Mouse (Mus musculus) MEL (cell line): ENCODE data around the gene Polr2m. TPM values are rescaled to one million over a fixed set of nuclear protein-coding genes. Genes with fewer than 3 reads are reported as not detected.
"Not testable (repeated sequence)": the region's sequence is repeated elsewhere in the genome, so short reads cannot be mapped to it uniquely, and the experiment has no call there.

Experiments
- DNase-seq: peaks from one replicate; pipeline ENCODE4 v3.0.0; 2011; ENCODE audit warnings: low read depth, low spot score
- H3K27ac ChIP-seq: 2 replicates; pipeline ENCODE4 v1.5.1; 2012; ENCODE audit warnings: low read depth, mild to moderate bottlenecking, control low read depth, low read length, moderate library complexity; ENCODE audit not compliant: control insufficient read depth
- H3K27me3 ChIP-seq, 2 experiments: fragments of 150-350 bp in 1 of 2; sonication (generic) in 1 of 2; 2 replicates each; pipeline ENCODE4 v1.6.1; 2012; ENCODE audit warnings: low read length in 2 of 2, mild to moderate bottlenecking in 2 of 2, improper control_type of control experiment in 1 of 2, moderate library complexity in 1 of 2; ENCODE audit not compliant: insufficient read depth in 2 of 2, control insufficient read depth in 1 of 2
- H3K36me3 ChIP-seq, 2 experiments: 2 replicates each; pipeline ENCODE4 v1.6.1; 2012 to 2014; ENCODE audit warnings: low read length in 2 of 2, improper control_type of control experiment in 1 of 2, inconsistent platforms in 1 of 2, mild to moderate bottlenecking in 1 of 2; ENCODE audit not compliant: insufficient read depth in 2 of 2, control insufficient read depth in 1 of 2
- H3K4me1 ChIP-seq, 2 experiments: fragments of 150-350 bp in 1 of 2; sonication (generic) in 1 of 2; 2 replicates each; pipeline ENCODE4 v1.6.1; 2012; ENCODE audit warnings: low read length in 2 of 2, improper control_type of control experiment in 1 of 2, mild to moderate bottlenecking in 1 of 2; ENCODE audit not compliant: insufficient read depth in 2 of 2, control insufficient read depth in 1 of 2
- H3K4me3 ChIP-seq, 2 experiments: fragments of 150-350 bp in 1 of 2; sonication (generic) in 1 of 2; 2 replicates each; pipeline ENCODE4 v1.5.1; 2012; ENCODE audit warnings: low read depth in 2 of 2, low read length in 2 of 2, mild to moderate bottlenecking in 2 of 2, moderate library complexity in 2 of 2, control low read depth in 1 of 2, improper control_type of control experiment in 1 of 2; ENCODE audit not compliant: control insufficient read depth in 1 of 2, insufficient read depth in 1 of 2
- H3K79me2 ChIP-seq: 2 replicates; pipeline ENCODE4 v1.6.1; 2012; ENCODE audit warnings: mild to moderate bottlenecking, low read length, moderate library complexity; ENCODE audit not compliant: control insufficient read depth, poor library complexity, insufficient read depth
- H3K9ac ChIP-seq: 2 replicates; pipeline ENCODE4 v1.6.1; 2012; ENCODE audit warnings: low read depth, mild to moderate bottlenecking, control low read depth, low read length, moderate library complexity; ENCODE audit not compliant: control insufficient read depth, poor library complexity, severe bottlenecking
- H3K9me3 ChIP-seq: fragments of 150-350 bp; sonication (generic); replicated peaks from 2 replicates; pipeline ENCODE4 v1.6.1; 2012; ENCODE audit warnings: mild to moderate bottlenecking, low read length, improper control_type of control experiment, moderate library complexity; ENCODE audit not compliant: insufficient read depth
- BHLHE40 ChIP-seq: IDR thresholded peaks from 2 replicates; pipeline ENCODE4 v1.6.1; 2012; ENCODE audit warnings: low read depth, mild to moderate bottlenecking, inconsistent platforms, low read length, improper control_type of control experiment, borderline replicate concordance
- CHD1 ChIP-seq: IDR thresholded peaks from 2 replicates; pipeline ENCODE4 v1.6.1; 2012; ENCODE audit warnings: low read depth, mild to moderate bottlenecking, inconsistent platforms, low read length, improper control_type of control experiment
- CTCF ChIP-seq, 3 experiments: IDR thresholded peaks in 2 of 3; conservative IDR thresholded peaks in 1 of 3; 2 replicates each; pipeline ENCODE4 v1.5.1; 2011 to 2012; ENCODE audit warnings: low read length in 3 of 3, low read depth in 2 of 3, mild to moderate bottlenecking in 2 of 3, improper control_type of control experiment in 1 of 3, inconsistent platforms in 1 of 3, mixed read lengths in 1 of 3, moderate library complexity in 1 of 3; ENCODE audit not compliant: control insufficient read depth in 1 of 3, insufficient read depth in 1 of 3, poor library complexity in 1 of 3, severe bottlenecking in 1 of 3
- E2F4 ChIP-seq: IDR thresholded peaks from 2 replicates; pipeline ENCODE4 v1.6.1; 2011; ENCODE audit warnings: low read depth, low read length, improper control_type of control experiment, borderline replicate concordance
- ELF1 ChIP-seq: IDR thresholded peaks from 2 replicates; pipeline ENCODE4 v1.6.1; 2014; ENCODE audit warnings: low read depth, mild to moderate bottlenecking, inconsistent platforms, low read length, improper control_type of control experiment, moderate library complexity
- ETS1 ChIP-seq: IDR thresholded peaks from 2 replicates; pipeline ENCODE4 v1.6.1; 2012; ENCODE audit warnings: low read depth, mild to moderate bottlenecking, inconsistent platforms, low read length, improper control_type of control experiment, moderate library complexity
- GABPA ChIP-seq: IDR thresholded peaks from 2 replicates; pipeline ENCODE4 v1.6.1; 2012; ENCODE audit warnings: low read depth, mild to moderate bottlenecking, inconsistent platforms, low read length, improper control_type of control experiment, moderate library complexity
- HCFC1 ChIP-seq: IDR thresholded peaks from 2 replicates; pipeline ENCODE4 v1.6.1; 2012; ENCODE audit warnings: low read depth, mild to moderate bottlenecking, inconsistent platforms, low read length, improper control_type of control experiment, moderate library complexity
- MAX ChIP-seq: IDR thresholded peaks from 2 replicates; pipeline ENCODE4 v1.6.1; 2011; ENCODE audit warnings: low read length, improper control_type of control experiment
- MAZ ChIP-seq: IDR thresholded peaks from 2 replicates; pipeline ENCODE4 v1.6.1; 2012; ENCODE audit warnings: low read depth, mild to moderate bottlenecking, inconsistent platforms, low read length, improper control_type of control experiment
- MEF2A ChIP-seq: IDR thresholded peaks from 2 replicates; pipeline ENCODE4 v1.6.1; 2014; ENCODE audit warnings: low read depth, mild to moderate bottlenecking, inconsistent platforms, low read length, improper control_type of control experiment; ENCODE audit not compliant: poor library complexity, insufficient replicate concordance, severe bottlenecking; ENCODE audit errors: extremely low read depth
- MYB ChIP-seq: IDR thresholded peaks from 2 replicates; pipeline ENCODE4 v1.6.1; 2011; ENCODE audit warnings: mild to moderate bottlenecking, low read depth, low read length, improper control_type of control experiment
- NELFE ChIP-seq: IDR thresholded peaks from 2 replicates; pipeline ENCODE4 v1.6.1; 2011; ENCODE audit warnings: low read depth, low read length, improper control_type of control experiment
- NRF1 ChIP-seq: IDR thresholded peaks from 2 replicates; pipeline ENCODE4 v1.6.1; 2014; ENCODE audit warnings: low read depth, mild to moderate bottlenecking, inconsistent platforms, low read length, improper control_type of control experiment, moderate library complexity; ENCODE audit not compliant: poor library complexity, insufficient read depth, severe bottlenecking
- POLR2A ChIP-seq, 2 experiments: IDR thresholded peaks; 2 replicates each; pipeline ENCODE4 v1.6.1; 2011 to 2012; ENCODE audit warnings: low read length in 2 of 2, mild to moderate bottlenecking in 2 of 2, control low read depth in 1 of 2, improper control_type of control experiment in 1 of 2, low read depth in 1 of 2, moderate library complexity in 1 of 2; ENCODE audit not compliant: control insufficient read depth in 1 of 2, insufficient read depth in 1 of 2, poor library complexity in 1 of 2
- POLR2AphosphoS2 ChIP-seq: IDR thresholded peaks from 2 replicates; pipeline ENCODE4 v1.6.1; 2011; ENCODE audit warnings: low read length, improper control_type of control experiment
- RAD21 ChIP-seq: IDR thresholded peaks from 2 replicates; pipeline ENCODE4 v1.6.1; 2011; ENCODE audit warnings: mild to moderate bottlenecking, low read depth, low read length, improper control_type of control experiment
- TBP ChIP-seq: IDR thresholded peaks from 2 replicates; pipeline ENCODE4 v1.8.0; 2011; ENCODE audit warnings: low read depth, low read length, improper control_type of control experiment
- USF1 ChIP-seq: IDR thresholded peaks from 2 replicates; pipeline ENCODE4 v1.6.1; 2014; ENCODE audit warnings: low read depth, mild to moderate bottlenecking, inconsistent platforms, low read length, improper control_type of control experiment, moderate library complexity
- polyA plus RNA-seq, 2 experiments: library from polyadenylated mRNA; stranded (reverse) in 1 of 2; unstranded in 1 of 2; fragments of >175 nt in 1 of 2; fragments of >200 nt in 1 of 2; gene quantifications; 2 replicates each; pipeline versions ENCODE4 v1.2.1 to v1.2.4; 2012; ENCODE audit warnings: low replicate concordance in 2 of 2, low read depth in 1 of 2; ENCODE audit not compliant: insufficient read length in 2 of 2, insufficient read depth in 1 of 2, missing spikeins in 1 of 2
- total RNA-seq: library from RNA; depleted of rRNA; stranded (reverse); fragments of 300-350 nt; gene quantifications from 2 replicates; pipeline ENCODE4 v1.2.3, GENCODE M21; 2012

The Polr2m gene
- total and polyA plus RNA-seq, 3 experiments, result 146 to 624 (median 217) TPM

- no peak for TF ChIP-seq RAD21
- no peak for TF ChIP-seq NRF1
- TF ChIP-seq ETS1, result no peak
- TF ChIP-seq ELF1, result no peak
- no peak for TF ChIP-seq MEF2A
- TF ChIP-seq E2F4, result no peak
- TF ChIP-seq CTCF (IDR thresholded peaks at IDR 0.05 in 2 of 3, conservative IDR thresholded peaks at IDR 0.05 in 1 of 3; ENCODE audit: control insufficient read depth in 1 of 3, insufficient read depth in 1 of 3, low read depth in 2 of 3, low read length in 3 of 3, poor library complexity in 1 of 3, severe bottlenecking in 1 of 3), result no peak
- TF ChIP-seq NELFE, result no peak
- no peak for TF ChIP-seq MAX
- no peak for TF ChIP-seq GABPA
- TF ChIP-seq TBP, result no peak
- TF ChIP-seq POLR2A (IDR thresholded peaks at IDR 0.05; ENCODE audit: control insufficient read depth in 1 of 2, insufficient read depth in 1 of 2, low read depth in 1 of 2, low read length in 2 of 2, poor library complexity in 1 of 2), result no peak
- Histone ChIP-seq H3K4me1 (peaks cover 2 to 3% of the 10 kb centered on the region in 2 experiments; a peak in 1 of 4 replicates), H3K27ac (0 out of 2 replicates have a peak overlapping the region, but pooled peaks have one; percentile 16), H3K9me3 (no peaks in the 10 kb centered on the region), H3K79me2 (peaks cover 27% of the 10 kb centered on the region), H3K4me3 (peak overlapping the region in 1 of 2 experiments; percentile 9; a peak in 1 of 4 replicates), H3K36me3 (peaks cover 12 to 29% of the 10 kb centered on the region in 2 experiments), H3K27me3 (peaks cover 7 to 8% of the 10 kb centered on the region in 2 experiments; a peak in 3 of 4 replicates), H3K9ac (peak overlapping the region; percentile 69)
- no peak for DNase-seq
These were observed 392 bp upstream of the Polr2m start for GRCm38 (mm10) chr9:71486127-71486526.

GRCm38 (mm10) chr9:71484871-71485474 is 762 bp downstream of the Polr2m start:
- TF ChIP-seq MAZ, result no peak
- TF ChIP-seq HCFC1, result 0 out of 2 replicates have a peak, but pooled peaks have one; percentile 32
- no peak for TF ChIP-seq USF1
- TF ChIP-seq CTCF (IDR thresholded peaks at IDR 0.05 in 2 of 3, conservative IDR thresholded peaks at IDR 0.05 in 1 of 3; ENCODE audit: control insufficient read depth in 1 of 3, insufficient read depth in 1 of 3, low read depth in 2 of 3, low read length in 3 of 3, poor library complexity in 1 of 3, severe bottlenecking in 1 of 3), result no peak
- peak; percentile 97 for TF ChIP-seq CHD1
- TF ChIP-seq GABPA, result no peak
- peak; percentile 16; the same call in 1 of the 2 replicates for TF ChIP-seq POLR2AphosphoS2
- no peak for TF ChIP-seq MYB
- TF ChIP-seq TBP, result 0 out of 2 replicates have a peak, but pooled peaks have one; percentile 35
- no peak for TF ChIP-seq ETS1
- TF ChIP-seq BHLHE40, result no peak
- DNase-seq, result peak; percentile 71

GRCm38 (mm10) chr9:71483872-71484271 is 1.9 kb downstream of the Polr2m start:
- not testable (repeated sequence) for H3K9ac ChIP-seq, H3K4me3 ChIP-seq, H3K9me3 ChIP-seq, DNase-seq, H3K27ac ChIP-seq, H3K27me3 ChIP-seq, H3K4me1 ChIP-seq
- peaks cover 29% of the 10 kb centered on the region for H3K79me2 ChIP-seq
- peaks cover 22 to 43% of the 10 kb centered on the region in 2 experiments for H3K36me3 ChIP-seq

More at GRCm38 (mm10) chr9:71484871-71485474, 762 bp downstream of the Polr2m start:
- H3K4me3 ChIP-seq, result peak overlapping the region; percentile 79 to 100
- peak overlapping the region; percentile 100 for H3K9ac ChIP-seq
- H3K4me1 ChIP-seq, result peaks cover 2 to 6% of the 10 kb centered on the region in 2 experiments; a peak in 1 of 4 replicates
- H3K27ac ChIP-seq, result peak overlapping the region; percentile 89
- peaks cover 0 to 6% of the 10 kb centered on the region in 2 experiments; a peak in 2 of 4 replicates for H3K27me3 ChIP-seq
- H3K9me3 ChIP-seq, result no peaks in the 10 kb centered on the region
- H3K36me3 ChIP-seq, result peaks cover 15 to 40% of the 10 kb centered on the region in 2 experiments
- peaks cover 29% of the 10 kb centered on the region for H3K79me2 ChIP-seq
